Mouse (Mus musculus) spleen, adult 2 months (tissue): ENCODE data around the gene 2410131K14Rik. TPM values are rescaled to one million over a fixed set of nuclear protein-coding genes. Genes with fewer than 3 reads are reported as not detected.

Source experiments
- DNase-seq, 2 experiments: peaks; one replicate each; pipeline versions ENCODE4 v3.0.0 to v3.0.0-alpha.2; 2012 to 2021; ENCODE audit warnings: low spot score in 2 of 2, low read depth in 1 of 2
- H3K27ac ChIP-seq: fragments of 200-500 bp; 2 replicates; pipeline ENCODE4 v1.5.1; 2012; ENCODE audit warnings: low read length, inconsistent platforms; ENCODE audit not compliant: insufficient read depth
- H3K27me3 ChIP-seq: fragments of 200-500 bp; 2 replicates; pipeline ENCODE4 v1.6.1; 2012; ENCODE audit warnings: mild to moderate bottlenecking, moderate library complexity, low read length, inconsistent platforms; ENCODE audit not compliant: control insufficient read depth, insufficient read depth
- H3K36me3 ChIP-seq: fragments of 200-500 bp; 2 replicates; pipeline ENCODE4 v1.6.1; 2012; ENCODE audit warnings: mild to moderate bottlenecking, low read length, inconsistent platforms; ENCODE audit not compliant: control insufficient read depth, insufficient read depth
- H3K4me1 ChIP-seq: fragments of 200-500 bp; 2 replicates; pipeline ENCODE4 v1.6.1; 2011; ENCODE audit warnings: inconsistent platforms; ENCODE audit not compliant: control insufficient read depth, insufficient read depth, insufficient read length
- H3K4me3 ChIP-seq: fragments of 200-500 bp; 2 replicates; pipeline ENCODE4 v1.5.1; 2011; ENCODE audit warnings: mild to moderate bottlenecking, inconsistent platforms; ENCODE audit not compliant: insufficient read depth, insufficient read length; ENCODE audit errors: extremely low read depth
- CTCF ChIP-seq: fragments of 200-500 bp; IDR thresholded peaks from 2 replicates; pipeline ENCODE4 v1.5.1; 2011; ENCODE audit warnings: mild to moderate bottlenecking, inconsistent platforms; ENCODE audit not compliant: insufficient read depth, insufficient read length, insufficient replicate concordance; ENCODE audit errors: extremely low read depth
- POLR2A ChIP-seq: fragments of 200-500 bp; IDR thresholded peaks from 2 replicates; pipeline ENCODE4 v1.6.1; 2011; ENCODE audit warnings: low read depth, low read length, inconsistent platforms
- WGBS: fragments of 180-500 bp; shearing (Covaris S2); methylation state at CpG from one replicate; pipeline ENCODE4 v1.1.7; 2018; 5-methylcytosine and 5-hydroxymethylcytosine counted together
- polyA plus RNA-seq: library from polyadenylated mRNA; depleted of rRNA; stranded (reverse); fragments of >200 nt; gene quantifications from 2 replicates; pipeline ENCODE4 v1.2.3, GENCODE M21; 2012

2410131K14Rik gene
- polyA plus RNA-seq, 1 experiment: 6.1 TPM

- no peak for DNase-seq
- Histone ChIP-seq H3K27me3 (no peaks in the 10 kb centered on the region), H3K4me3 (peak overlapping the region; percentile 70), H3K36me3 (no peaks in the 10 kb centered on the region), H3K27ac (peak overlapping the region; percentile 16; the same call in 1 of the 2 replicates), H3K4me1 (peaks cover 6% of the 10 kb centered on the region; the same call in 1 of the 2 replicates)
- 15% methylated on average over 15 of the region's 15 CpGs for WGBS
- TF ChIP-seq POLR2A: no peak
- TF ChIP-seq CTCF: no peak
Observed at GRCm38 (mm10) chr5:118245606-118246308, 730 bp downstream of the 2410131K14Rik start.

DNA sequence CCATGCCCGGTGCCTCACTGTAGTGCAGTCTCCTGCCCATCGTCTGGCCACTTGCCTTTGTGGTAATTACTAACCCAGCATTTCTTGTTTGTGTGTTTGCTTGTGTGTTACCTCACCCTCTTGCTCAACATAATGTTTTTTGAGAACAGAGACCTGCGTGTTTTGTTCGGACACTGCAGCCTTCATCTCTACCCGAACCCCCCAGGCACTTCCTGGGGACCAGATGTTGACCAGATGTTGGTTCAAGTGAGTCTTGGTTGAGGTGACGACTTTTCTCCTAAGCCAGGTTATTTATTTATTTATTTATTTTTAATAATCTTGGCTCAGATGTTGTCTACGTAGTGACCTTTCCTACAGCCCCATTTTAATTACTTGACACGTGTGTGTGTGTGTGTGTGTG, 2.4 kb downstream of the 2410131K14Rik start:
- WGBS: 91% methylated on average over 8 of the region's 8 CpGs
- no peak for DNase-seq
- no peak for TF ChIP-seq POLR2A
- TF ChIP-seq CTCF: no peak
- no peaks in the 10 kb centered on the region for H3K27me3 ChIP-seq
- no peaks in the 10 kb centered on the region for H3K36me3 ChIP-seq
- no peak overlapping the region for H3K4me3 ChIP-seq
- no peak overlapping the region for H3K27ac ChIP-seq
- peaks cover 6% of the 10 kb centered on the region; the same call in 1 of the 2 replicates for H3K4me1 ChIP-seq

DNA sequence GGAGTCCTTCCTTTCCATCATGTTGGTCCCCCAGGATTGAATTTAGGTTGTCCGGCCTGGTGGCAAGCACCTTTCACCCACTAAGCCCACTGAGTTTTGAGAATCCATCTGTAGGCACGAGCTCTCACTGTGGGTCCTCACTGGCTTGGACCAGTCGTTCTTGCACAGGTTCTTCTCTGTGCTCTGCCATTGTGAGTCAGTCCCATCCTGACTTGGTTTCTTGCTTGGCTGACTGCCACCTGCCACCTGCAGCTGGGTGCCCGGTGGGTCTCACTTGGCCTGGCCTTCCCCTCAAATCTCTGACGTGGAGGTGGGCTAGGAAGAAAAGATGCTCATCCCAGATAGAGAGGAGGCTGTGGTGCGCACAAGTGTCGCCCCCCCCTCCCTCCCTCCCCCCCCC, 6.0 kb downstream of the 2410131K14Rik start:
- Histone ChIP-seq H3K36me3 (no peaks in the 10 kb centered on the region), H3K4me3 (no peak overlapping the region), H3K4me1 (peaks cover under 1% of the 10 kb centered on the region; the same call in 1 of the 2 replicates), H3K27ac (no peak overlapping the region), H3K27me3 (no peaks in the 10 kb centered on the region)
- 54% methylated on average over 7 of the region's 7 CpGs for WGBS
- no peak for DNase-seq
- TF ChIP-seq CTCF: no peak

DNA sequence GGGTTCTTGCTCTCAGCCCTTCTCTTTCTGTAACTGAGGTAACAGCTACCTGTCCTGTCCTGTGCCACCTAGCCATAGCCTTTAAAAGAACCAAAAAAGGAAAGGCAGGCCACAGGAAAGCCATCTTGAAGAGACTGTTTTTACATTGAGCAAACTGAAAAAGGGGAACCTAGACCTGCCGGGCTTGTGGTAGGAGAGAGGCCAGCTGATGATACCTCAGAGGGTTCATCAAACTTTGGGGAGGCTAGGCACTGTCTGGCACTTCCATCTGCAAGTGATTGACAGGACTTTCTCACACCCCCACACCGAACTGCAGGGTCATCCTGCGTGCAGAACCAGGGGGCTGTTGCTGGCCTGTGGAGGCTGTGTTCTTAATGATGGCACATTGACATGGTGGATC, 8.5 kb downstream of the 2410131K14Rik start:
- no peak for TF ChIP-seq POLR2A
- no peak for TF ChIP-seq CTCF
- no peak for DNase-seq
- Histone ChIP-seq H3K4me1 (no peaks in the 10 kb centered on the region), H3K36me3 (peaks cover 6% of the 10 kb centered on the region; the same call in 1 of the 2 replicates), H3K27ac (no peak overlapping the region), H3K27me3 (no peaks in the 10 kb centered on the region), H3K4me3 (no peak overlapping the region)
- 34% methylated on average over 3 of the region's 3 CpGs for WGBS

DNA sequence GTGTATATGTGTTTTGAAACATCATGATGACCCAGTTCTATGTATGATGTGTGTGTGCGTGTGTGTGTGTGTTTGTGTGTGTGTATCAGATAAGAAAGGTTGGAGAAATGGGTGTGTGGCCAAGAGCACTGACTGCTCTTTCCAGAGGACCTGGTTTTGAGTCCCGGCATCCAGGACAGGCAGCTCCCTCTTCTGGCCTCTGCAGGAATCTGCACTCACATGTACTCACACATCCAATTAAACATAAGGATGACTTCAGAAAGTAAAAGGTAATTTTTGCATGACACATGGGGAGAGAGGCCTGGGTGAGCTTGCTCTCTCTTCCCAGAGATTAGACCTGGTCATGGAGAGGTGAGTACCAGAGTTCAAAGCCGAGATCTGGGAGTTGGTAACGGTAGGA, 12.0 kb downstream of the 2410131K14Rik start:
- Histone ChIP-seq H3K4me3 (no peak overlapping the region), H3K36me3 (peaks cover 14% of the 10 kb centered on the region; the same call in 1 of the 2 replicates), H3K27ac (no peak overlapping the region), H3K27me3 (no peaks in the 10 kb centered on the region), H3K4me1 (no peaks in the 10 kb centered on the region)
- 97% methylated on average over 4 of the region's 4 CpGs for WGBS
- TF ChIP-seq POLR2A (no peak), CTCF (no peak)
- no peak for DNase-seq

GRCm38 (mm10) chr5:118259152-118259551, 14.1 kb downstream of the 2410131K14Rik start:
- no peak for TF ChIP-seq POLR2A
- no peak for TF ChIP-seq CTCF
- no peak overlapping the region for H3K27ac ChIP-seq
- H3K27me3 ChIP-seq: no peaks in the 10 kb centered on the region
- no peak overlapping the region for H3K4me3 ChIP-seq
- no peaks in the 10 kb centered on the region for H3K4me1 ChIP-seq
- WGBS: 75% methylated on average over 6 of the region's 6 CpGs
- DNase-seq: no peak
- H3K36me3 ChIP-seq: peaks cover 14% of the 10 kb centered on the region; the same call in 1 of the 2 replicates

- Histone ChIP-seq H3K4me1 (no peaks in the 10 kb centered on the region), H3K36me3 (peaks cover 14% of the 10 kb centered on the region; the same call in 1 of the 2 replicates), H3K4me3 (no peak overlapping the region), H3K27ac (no peak overlapping the region), H3K27me3 (no peaks in the 10 kb centered on the region)
- no peak for TF ChIP-seq POLR2A
- no peak for TF ChIP-seq CTCF
- DNase-seq: no peak
- WGBS: 76% methylated on average over 6 of the region's 6 CpGs
Observed at GRCm38 (mm10) chr5:118259636-118260035, 14.6 kb downstream of the 2410131K14Rik start.

DNA sequence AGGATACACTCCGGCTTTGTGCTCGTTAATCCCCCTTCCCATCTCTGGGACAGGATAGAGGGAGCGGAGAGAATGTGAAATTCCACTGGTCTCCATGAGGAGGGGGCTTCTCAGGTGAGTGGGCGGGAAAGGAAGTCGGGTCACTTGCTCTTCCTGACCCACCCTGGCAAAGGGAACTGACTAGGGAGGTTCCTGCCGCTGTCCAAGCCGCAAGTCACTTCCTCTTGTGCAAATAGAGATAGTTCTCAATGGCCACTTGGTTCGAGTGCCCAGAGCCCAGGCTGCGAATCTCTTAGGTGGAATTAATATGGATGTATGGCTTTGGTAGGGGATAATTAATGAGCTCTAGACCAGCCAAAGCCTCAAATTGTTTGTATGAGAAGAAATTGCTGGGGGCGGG, 15.0 kb downstream of the 2410131K14Rik start:
- no peaks in the 10 kb centered on the region for H3K4me1 ChIP-seq
- peaks cover 14% of the 10 kb centered on the region; the same call in 1 of the 2 replicates for H3K36me3 ChIP-seq
- no peaks in the 10 kb centered on the region for H3K27me3 ChIP-seq
- TF ChIP-seq CTCF (no peak), POLR2A (no peak)
- no peak for DNase-seq
- H3K27ac ChIP-seq: no peak overlapping the region
- no peak overlapping the region for H3K4me3 ChIP-seq
- 58% methylated on average over 10 of the region's 10 CpGs for WGBS
